Mouse (Mus musculus) C2C12 (cell line): ENCODE results near the gene Slc43a3. TPM values are rescaled to one million over a fixed set of nuclear protein-coding genes. Genes with fewer than 3 reads are reported as not detected.

Experiments used
- H3K27me3 ChIP-seq: one replicate; pipeline ENCODE4 v1.6.1; 2011; ENCODE audit not compliant: control insufficient read depth, insufficient read depth, insufficient read length
- H3K36me3 ChIP-seq: one replicate; pipeline ENCODE4 v1.6.1; 2011; ENCODE audit not compliant: control insufficient read depth, insufficient read depth
- H3K4me3 ChIP-seq: one replicate; pipeline ENCODE4 v1.5.1; 2011; ENCODE audit warnings: mild to moderate bottlenecking, control low read depth; ENCODE audit not compliant: poor library complexity, insufficient read depth, severe bottlenecking
- H3K79me2 ChIP-seq: one replicate; pipeline ENCODE4 v1.6.1; 2011; ENCODE audit not compliant: control insufficient read depth, insufficient read depth
- H3K79me3 ChIP-seq: one replicate; pipeline ENCODE4 v1.6.1; 2011; ENCODE audit warnings: low read depth, control low read depth
- H3ac ChIP-seq: one replicate; pipeline ENCODE3; 2011; ENCODE audit warnings: low read depth; ENCODE audit not compliant: control insufficient read depth, insufficient read length
- CEBPB ChIP-seq: IDR thresholded peaks from one replicate; pipeline ENCODE4 v1.6.1; 2011; ENCODE audit warnings: low read depth, mild to moderate bottlenecking, control low read depth, moderate library complexity
- CTCF ChIP-seq: IDR thresholded peaks from one replicate; pipeline ENCODE4 v1.5.1; 2011; ENCODE audit not compliant: control insufficient read depth, insufficient read depth, insufficient read length
- FOSL1 ChIP-seq: IDR thresholded peaks from one replicate; pipeline ENCODE4 v1.8.0; 2011; ENCODE audit warnings: mild to moderate bottlenecking, low read length; ENCODE audit not compliant: poor library complexity, insufficient read depth, severe bottlenecking
- MAX ChIP-seq: IDR thresholded peaks from one replicate; pipeline ENCODE4 v1.6.1; 2011; ENCODE audit warnings: mild to moderate bottlenecking, control low read depth
- MYOD1 ChIP-seq: IDR thresholded peaks from one replicate; pipeline ENCODE4 v1.6.1; 2011; ENCODE audit warnings: low read depth; ENCODE audit not compliant: control insufficient read depth, insufficient read length
- MYOG ChIP-seq: IDR thresholded peaks from one replicate; pipeline ENCODE4 v1.6.1; 2011; ENCODE audit not compliant: control insufficient read depth, insufficient read length; ENCODE audit errors: extremely low read depth
- USF1 ChIP-seq: IDR thresholded peaks from one replicate; pipeline ENCODE4 v1.6.1; 2011; ENCODE audit warnings: low read depth, mild to moderate bottlenecking, control low read depth, moderate library complexity
- polyA plus RNA-seq: library from polyadenylated mRNA; unstranded; fragments of >200 nt; fragmentation: generic; extraction: Trizol; gene quantifications from one replicate; pipeline ENCODE4 v1.2.1, GENCODE M21; 2012; ENCODE audit warnings: missing spikeins

The Slc43a3 gene
- polyA plus RNA-seq, 1 experiment, result 10.5 TPM

- no peak overlapping the region for H3ac ChIP-seq
- H3K79me3 ChIP-seq, result no peaks in the 10 kb centered on the region
- no peak overlapping the region for H3K4me3 ChIP-seq
- H3K79me2 ChIP-seq, result no peaks in the 10 kb centered on the region
- no peaks in the 10 kb centered on the region for H3K36me3 ChIP-seq
- no peaks in the 10 kb centered on the region for H3K27me3 ChIP-seq
- TF ChIP-seq MYOD1, result no peak
Observed at GRCm38 (mm10) chr2:84915330-84915729, 21.0 kb upstream of the Slc43a3 start.

- no peaks in the 10 kb centered on the region for H3K79me2 ChIP-seq
- no peaks in the 10 kb centered on the region for H3K79me3 ChIP-seq
- no peak overlapping the region for H3ac ChIP-seq
- no peak for TF ChIP-seq MYOG
- H3K27me3 ChIP-seq, result no peaks in the 10 kb centered on the region
- no peak overlapping the region for H3K4me3 ChIP-seq
- no peaks in the 10 kb centered on the region for H3K36me3 ChIP-seq
Observed at GRCm38 (mm10) chr2:84916548-84917320, 19.6 kb upstream of the Slc43a3 start.

GRCm38 (mm10) chr2:84918188-84918587, 18.2 kb upstream of the Slc43a3 start:
- Histone ChIP-seq H3K79me2 (no peaks in the 10 kb centered on the region), H3ac (no peak overlapping the region), H3K4me3 (no peak overlapping the region), H3K27me3 (no peaks in the 10 kb centered on the region), H3K36me3 (no peaks in the 10 kb centered on the region), H3K79me3 (no peaks in the 10 kb centered on the region)
- TF ChIP-seq CTCF (no peak), MYOD1 (no peak)

GRCm38 (mm10) chr2:84919601-84920108, 16.7 kb upstream of the Slc43a3 start:
- H3K79me3 ChIP-seq, result no peaks in the 10 kb centered on the region
- H3K4me3 ChIP-seq, result no peak overlapping the region
- no peak for TF ChIP-seq MYOD1
- TF ChIP-seq MAX, result no peak
- no peak for TF ChIP-seq CEBPB
- no peak for TF ChIP-seq CTCF
- TF ChIP-seq USF1, result no peak
- TF ChIP-seq FOSL1, result no peak
- no peak for TF ChIP-seq MYOG
- no peaks in the 10 kb centered on the region for H3K27me3 ChIP-seq
- no peak overlapping the region for H3ac ChIP-seq
- H3K36me3 ChIP-seq, result no peaks in the 10 kb centered on the region
- no peaks in the 10 kb centered on the region for H3K79me2 ChIP-seq

- Histone ChIP-seq H3K79me3 (no peaks in the 10 kb centered on the region), H3K79me2 (no peaks in the 10 kb centered on the region), H3ac (no peak overlapping the region), H3K36me3 (no peaks in the 10 kb centered on the region), H3K27me3 (no peaks in the 10 kb centered on the region), H3K4me3 (no peak overlapping the region)
- no peak for TF ChIP-seq MYOD1
Observed at GRCm38 (mm10) chr2:84930186-84930585, 6.2 kb upstream of the Slc43a3 start.

- H3K36me3 ChIP-seq, result no peaks in the 10 kb centered on the region
- TF ChIP-seq FOSL1 (no peak), MYOG (no peak), MYOD1 (no peak), CEBPB (no peak), USF1 (no peak), MAX (no peak), CTCF (no peak)
- H3K4me3 ChIP-seq, result no peak overlapping the region
- no peak overlapping the region for H3ac ChIP-seq
- no peaks in the 10 kb centered on the region for H3K79me2 ChIP-seq
- H3K79me3 ChIP-seq, result no peaks in the 10 kb centered on the region
- H3K27me3 ChIP-seq, result no peaks in the 10 kb centered on the region
Observed at GRCm38 (mm10) chr2:84933992-84934648, 2.3 kb upstream of the Slc43a3 start.

- no peaks in the 10 kb centered on the region for H3K36me3 ChIP-seq
- H3K79me2 ChIP-seq, result no peaks in the 10 kb centered on the region
- TF ChIP-seq MYOD1, result no peak
- TF ChIP-seq MYOG, result no peak
- TF ChIP-seq FOSL1, result no peak
Observed at GRCm38 (mm10) chr2:84934649-84935007, 1.8 kb upstream of the Slc43a3 start.

More at GRCm38 (mm10) chr2:84934649-84935007, 1.8 kb upstream of the Slc43a3 start:
- no peaks in the 10 kb centered on the region for H3K79me3 ChIP-seq
- H3K4me3 ChIP-seq, result no peak overlapping the region
- no peak overlapping the region for H3ac ChIP-seq
- H3K27me3 ChIP-seq, result no peaks in the 10 kb centered on the region
